Mouse (Mus musculus): Measurements from ENCODE around the gene Iqsec3.

The Iqsec3 gene

GRCm38 (mm10) chr6:121363956-121364355 lies 109.5 kb downstream of the Iqsec3 start:
- no peak for DNase-seq

GRCm38 (mm10) chr6:121363061-121363460 lies 110.4 kb downstream of the Iqsec3 start:
- no peak for DNase-seq

DNA sequence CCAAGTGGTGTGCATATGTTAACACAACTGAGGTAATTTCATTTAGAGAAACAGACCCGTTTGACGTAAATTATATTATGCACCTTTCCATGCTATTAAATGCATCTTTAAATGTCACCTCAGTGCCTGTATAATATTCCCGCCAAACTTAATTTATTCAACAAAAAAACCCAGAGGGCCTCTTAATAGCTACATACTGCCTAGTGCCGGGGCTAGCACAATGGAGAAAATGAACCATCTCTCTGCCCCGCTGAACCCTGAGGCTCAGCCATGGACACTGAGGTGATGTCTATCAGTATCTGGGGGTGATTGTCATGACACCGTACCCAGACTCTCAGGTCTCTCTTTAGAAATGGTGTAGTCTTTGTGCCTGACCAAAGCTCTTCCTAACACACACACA lies 116.2 kb downstream of the Iqsec3 start:
- DNase-seq: no peak

GRCm38 (mm10) chr6:121356041-121356440 lies 117.4 kb downstream of the Iqsec3 start:
- no peak for DNase-seq

DNA sequence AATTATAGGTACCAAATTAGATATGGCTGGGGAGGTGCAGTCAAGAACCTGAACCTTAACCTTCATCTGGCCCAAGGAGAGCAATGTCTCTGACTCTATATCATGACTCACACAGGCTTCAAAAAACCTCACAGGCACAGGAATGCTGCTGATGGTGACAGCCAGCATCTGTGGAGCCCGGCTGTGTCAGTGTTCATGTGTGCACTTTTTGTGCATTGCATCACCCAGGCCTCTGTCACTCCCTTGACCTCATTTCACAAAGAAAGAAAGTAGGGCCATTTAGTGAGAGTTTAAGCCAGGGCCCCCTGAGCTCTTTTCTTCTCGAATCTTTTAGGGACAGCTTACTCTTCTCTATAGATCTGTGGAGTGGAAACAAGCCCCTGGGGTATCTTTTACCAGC lies 121.2 kb downstream of the Iqsec3 start:
- no peak for DNase-seq

GRCm38 (mm10) chr6:121346428-121346827 lies 127.0 kb downstream of the Iqsec3 start:
- no peak for DNase-seq

- DNase-seq: no peak
Measured at GRCm38 (mm10) chr6:121344329-121344728, 129.1 kb downstream of the Iqsec3 start.

- DNase-seq: no peak
Measured at GRCm38 (mm10) chr6:121343771-121344123, 129.7 kb downstream of the Iqsec3 start.

GRCm38 (mm10) chr6:121343026-121343770 lies 130.3 kb downstream of the Iqsec3 start, which contains the start of gene Slc6a12:
Slc6a12 (plus strand) TSS chr6:121343076.
- DNase-seq: no peak

GRCm38 (mm10) chr6:121341650-121342049 lies 131.8 kb downstream of the Iqsec3 start:
- no peak for DNase-seq

- no peak for DNase-seq
Measured at GRCm38 (mm10) chr6:121338519-121338896, 135.0 kb downstream of the Iqsec3 start.

- DNase-seq: peak; percentile 66
Measured at GRCm38 (mm10) chr6:121337770-121338518, 135.5 kb downstream of the Iqsec3 start.

- DNase-seq: no peak
Measured at GRCm38 (mm10) chr6:121337229-121337628, 136.2 kb downstream of the Iqsec3 start.

GRCm38 (mm10) chr6:121336558-121336957 lies 136.9 kb downstream of the Iqsec3 start:
- no peak for DNase-seq

DNA sequence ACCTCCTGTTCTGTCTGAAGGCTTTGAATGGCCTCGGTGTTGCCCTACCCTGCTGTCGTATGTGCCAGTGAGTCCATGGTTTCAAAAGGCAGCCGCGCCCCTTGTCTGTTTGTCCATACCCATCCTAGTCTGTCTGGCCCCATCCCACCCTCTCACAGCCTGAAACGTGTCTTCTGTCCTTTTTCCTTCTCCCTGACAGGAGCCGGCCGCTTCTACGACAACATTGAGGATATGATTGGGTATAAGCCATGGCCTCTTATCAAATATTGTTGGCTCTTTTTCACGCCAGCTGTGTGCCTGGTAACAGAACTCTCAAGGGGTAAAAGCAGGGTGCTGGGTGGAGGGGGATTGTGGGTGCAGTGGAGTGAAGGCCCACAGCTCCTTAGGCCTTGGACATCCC lies 137.6 kb downstream of the Iqsec3 start:
- DNase-seq: no peak

DNA sequence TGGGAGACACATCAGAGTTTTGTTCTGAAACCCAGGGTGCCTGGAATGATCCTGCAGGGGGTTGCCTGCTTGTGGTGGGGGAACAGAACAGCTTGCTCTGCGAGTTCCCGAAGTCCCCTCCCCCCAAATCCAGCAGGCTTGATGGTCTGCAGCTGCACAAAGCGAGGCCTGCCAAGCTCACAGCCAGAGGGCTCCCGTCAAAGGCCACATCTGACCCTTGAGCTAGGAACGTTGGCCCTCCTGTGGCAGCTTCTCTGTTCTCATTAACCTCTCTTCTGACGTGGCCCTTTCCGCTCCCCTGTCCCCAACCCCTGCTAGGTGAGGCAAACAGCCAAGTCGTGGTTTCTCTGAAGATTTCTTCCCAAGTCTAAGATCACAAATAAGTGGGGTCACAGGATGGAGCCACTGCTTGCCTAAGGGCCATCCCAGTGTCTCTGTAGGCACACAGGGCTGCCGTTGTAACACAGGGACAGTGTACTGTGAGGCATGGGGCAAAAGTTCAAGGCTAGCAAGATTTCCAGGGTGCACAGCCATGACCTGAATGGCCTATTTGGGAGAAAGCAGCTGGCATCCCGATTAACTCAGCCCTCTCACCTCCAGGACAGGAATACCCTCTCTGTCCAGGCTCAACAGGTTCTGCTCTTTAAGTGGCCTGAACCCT lies 143.5 kb downstream of the Iqsec3 start:
- peak; percentile 37 for DNase-seq

DNA sequence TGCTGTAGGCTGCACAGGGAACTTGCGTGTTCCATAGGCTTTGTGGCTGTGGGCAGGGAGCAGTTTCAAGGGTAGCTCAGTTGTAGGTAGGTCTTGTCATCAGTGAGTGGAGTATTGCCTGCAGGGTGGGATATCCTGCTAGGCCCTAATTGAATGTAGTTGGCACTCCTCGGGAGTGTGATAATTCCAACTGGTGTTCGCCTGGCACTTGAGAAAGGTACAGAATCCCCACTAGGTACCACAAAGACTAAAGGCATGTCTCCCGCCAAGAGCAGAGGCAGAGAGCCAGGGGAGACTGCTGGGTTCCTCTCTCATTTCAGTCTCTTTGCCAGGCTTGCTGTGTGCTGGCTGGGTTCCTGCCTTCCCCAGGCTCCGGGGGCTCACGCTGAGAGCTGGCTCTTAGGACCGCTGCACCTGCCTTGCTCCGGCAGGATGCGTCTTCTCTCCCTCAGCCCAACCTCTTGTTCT lies 145.0 kb downstream of the Iqsec3 start:
- peak; percentile 90 for DNase-seq

- DNase-seq: no peak
Measured at GRCm38 (mm10) chr6:121326486-121327069, 146.9 kb downstream of the Iqsec3 start.

DNA sequence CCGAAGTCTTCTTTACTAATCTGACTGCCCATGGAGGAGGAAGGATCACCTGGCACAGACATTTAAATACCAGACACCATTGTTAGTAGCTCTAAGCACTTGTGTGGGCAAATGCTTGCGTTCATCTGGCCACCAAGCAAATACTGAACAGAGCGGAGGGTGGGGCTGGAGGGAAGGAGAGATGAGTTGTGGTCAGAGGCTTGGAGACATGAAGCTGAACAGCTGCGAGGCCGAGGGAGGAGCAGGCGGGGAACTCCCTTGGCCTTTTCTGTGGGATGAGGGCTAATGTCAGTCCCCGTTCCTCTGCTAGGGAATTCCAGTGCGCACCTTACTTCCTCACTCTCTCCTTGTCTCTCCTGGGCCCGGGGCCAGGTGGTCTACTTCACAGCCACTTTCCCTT lies 147.7 kb downstream of the Iqsec3 start:
- DNase-seq: no peak

- DNase-seq: no peak
Measured at GRCm38 (mm10) chr6:121325298-121325697, 148.2 kb downstream of the Iqsec3 start.

Measured in cerebellum, adult 9-11 months (tissue).